Mouse (Mus musculus): ENCODE measurements around the gene Fbxw24. TPM values are rescaled to one million over a fixed set of nuclear protein-coding genes. Genes with fewer than 3 reads are reported as not detected.
"Not testable (repeated sequence)": the region's sequence is repeated elsewhere in the genome, so short reads cannot be mapped to it uniquely, and the experiment has no call there.

The Fbxw24 gene
- polyA plus RNA-seq (2016; fragmentation: Nextera tagmentation; extraction: Ambion mirVana) = not detected in 2 replicates

DNA sequence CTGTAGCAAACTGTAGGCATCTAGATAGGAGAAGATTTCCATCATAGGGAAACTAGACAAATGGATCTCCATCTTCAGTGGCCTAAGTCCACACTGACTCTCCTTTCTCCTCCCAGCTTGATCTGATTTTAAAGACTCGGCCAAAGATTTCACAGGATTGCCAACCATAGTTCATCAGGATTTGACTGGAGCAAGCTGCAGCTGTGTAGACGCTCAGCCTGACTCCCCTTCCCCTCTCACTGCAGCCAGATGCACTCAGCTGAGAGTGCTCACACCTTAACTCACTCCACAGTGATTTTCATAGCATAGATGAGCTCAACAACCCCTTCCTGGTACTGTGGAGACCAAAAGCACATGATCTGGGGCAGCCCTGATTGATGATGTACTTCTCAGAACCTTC lies at the start of gene Fbxw24:
TSS of gene Fbxw24 (minus strand) at position 101 of the 400 bp plus-strand sequence.
- H3K4me3 ChIP-seq; H3K36me3 ChIP-seq; H3K27me3 ChIP-seq (ENCODE audit: low read depth, poor library complexity, severe bottlenecking); H3K4me1 ChIP-seq; DNase-seq (ENCODE audit: low spot score); H3K27ac ChIP-seq (replicated peaks); H3K9me3 ChIP-seq (replicated peaks): not testable (repeated sequence)
- 77% methylated on average over 2 of the region's 2 CpGs for WGBS

DNA sequence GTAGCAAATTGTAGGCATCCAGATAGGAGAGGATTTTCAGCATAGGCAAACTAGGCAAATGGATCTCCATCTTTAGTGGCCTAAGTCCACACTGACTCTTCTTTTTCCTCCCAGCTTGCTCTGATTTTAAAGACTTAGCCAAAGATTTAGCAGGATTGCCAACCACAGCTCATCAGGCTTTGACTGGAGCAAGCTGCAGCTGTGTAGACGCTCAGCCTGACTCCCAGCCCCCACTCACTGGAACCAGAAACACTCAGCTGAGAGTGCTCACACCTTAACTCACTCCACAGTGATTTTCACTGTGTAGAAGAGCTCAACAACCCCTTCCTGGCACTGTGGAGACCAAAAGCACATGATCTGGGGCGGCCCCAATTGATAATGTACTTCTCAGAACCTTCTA lies 38.7 kb upstream of the Fbxw24 start, which contains the start of gene Fbxw25:
TSS of gene Fbxw25 (minus strand) at position 101 of the 400 bp plus-strand sequence.
- not testable (repeated sequence) for H3K27me3 ChIP-seq (ENCODE audit: low read depth, poor library complexity, severe bottlenecking); H3K27ac ChIP-seq (replicated peaks); H3K9me3 ChIP-seq (replicated peaks); DNase-seq (ENCODE audit: low spot score); H3K36me3 ChIP-seq; H3K4me1 ChIP-seq; H3K4me3 ChIP-seq
- WGBS = 76% methylated on average over 2 of the region's 2 CpGs

DNA sequence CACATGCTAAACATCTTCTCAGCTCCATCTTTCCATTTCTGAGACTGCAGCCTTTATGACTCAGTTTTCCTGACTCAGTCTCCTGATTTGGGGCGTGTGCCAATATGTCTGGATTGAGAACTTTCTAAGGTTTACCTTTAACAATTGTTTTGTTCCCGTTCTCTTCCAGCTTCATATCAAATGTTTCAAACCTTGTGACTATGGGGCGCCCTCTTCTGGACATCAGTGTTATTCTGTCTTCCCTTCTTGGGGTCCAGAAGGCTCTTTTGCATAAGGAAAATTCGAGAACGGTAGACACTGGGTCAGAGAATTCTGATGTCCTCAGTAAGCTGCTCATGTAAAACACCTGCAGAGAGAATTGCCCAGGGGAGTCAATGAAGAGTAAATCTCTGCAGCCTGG lies 19.0 kb downstream of the Fbxw24 start:
- 45% methylated on average over 5 of the region's 5 CpGs for whole genome bisulfite sequencing
- H3K4me1 ChIP-seq; H3K4me3 ChIP-seq; H3K9me3 ChIP-seq (replicated peaks); H3K27me3 ChIP-seq (ENCODE audit: low read depth, poor library complexity, severe bottlenecking); H3K27ac ChIP-seq (replicated peaks); DNase-seq (ENCODE audit: low spot score); H3K36me3 ChIP-seq: not testable (repeated sequence)

DNA sequence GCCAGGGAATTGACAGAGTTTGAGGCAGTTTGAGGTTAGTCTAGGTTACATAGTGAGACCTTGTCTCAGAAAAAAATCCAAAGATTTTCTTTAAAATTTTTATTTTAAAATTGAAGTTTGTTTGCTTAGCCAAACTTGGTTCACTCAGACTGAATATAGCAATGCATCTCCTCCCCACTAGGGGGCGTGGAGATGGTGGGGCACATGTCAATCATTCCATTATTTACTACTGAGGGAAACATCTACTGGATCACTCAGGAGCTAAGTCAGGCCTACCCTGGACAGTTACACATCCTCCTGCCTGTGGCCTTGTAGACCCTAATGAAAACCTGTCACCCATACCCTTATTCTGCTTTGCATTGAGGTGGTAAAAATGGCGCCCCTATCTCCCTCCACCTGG lies 23.7 kb downstream of the Fbxw24 start:
- not testable (repeated sequence) for H3K27ac ChIP-seq (replicated peaks); H3K36me3 ChIP-seq; H3K9me3 ChIP-seq (replicated peaks); DNase-seq (ENCODE audit: low spot score); H3K4me1 ChIP-seq; H3K4me3 ChIP-seq; H3K27me3 ChIP-seq (ENCODE audit: low read depth, poor library complexity, severe bottlenecking)
- 62% methylated on average over 2 of the region's 2 CpGs for WGBS

DNA sequence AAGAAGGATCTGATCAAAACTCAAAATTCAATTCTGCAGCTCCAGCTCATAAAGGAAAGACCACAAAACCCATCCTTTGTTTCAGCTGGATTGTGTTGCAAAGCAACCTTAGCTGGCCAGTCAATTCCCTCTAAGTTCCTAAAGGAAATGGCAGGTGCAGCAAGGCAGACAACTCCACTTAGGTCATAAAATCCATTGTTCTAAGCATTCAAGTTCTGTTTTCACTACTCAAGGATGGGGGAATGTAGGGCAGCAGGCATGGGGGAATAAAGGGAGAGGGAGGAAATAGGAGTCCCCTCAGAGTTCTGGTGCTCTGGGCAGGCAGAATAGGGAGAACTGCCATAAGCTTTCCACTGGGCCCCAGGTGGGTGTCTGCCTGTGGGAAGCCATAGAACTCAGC lies 28.6 kb downstream of the Fbxw24 start:
- no peak overlapping the region for H3K27ac ChIP-seq (replicated peaks)
- no peak overlapping the region for H3K4me3 ChIP-seq
- no peak for DNase-seq (ENCODE audit: low spot score)
- no peaks in the 10 kb centered on the region for H3K4me1 ChIP-seq
- no peaks in the 10 kb centered on the region; the same call in 1 of the 2 replicates for H3K9me3 ChIP-seq (replicated peaks)
- H3K27me3 ChIP-seq (ENCODE audit: low read depth, poor library complexity, severe bottlenecking) = no peaks in the 10 kb centered on the region
- no peaks in the 10 kb centered on the region for H3K36me3 ChIP-seq

DNA sequence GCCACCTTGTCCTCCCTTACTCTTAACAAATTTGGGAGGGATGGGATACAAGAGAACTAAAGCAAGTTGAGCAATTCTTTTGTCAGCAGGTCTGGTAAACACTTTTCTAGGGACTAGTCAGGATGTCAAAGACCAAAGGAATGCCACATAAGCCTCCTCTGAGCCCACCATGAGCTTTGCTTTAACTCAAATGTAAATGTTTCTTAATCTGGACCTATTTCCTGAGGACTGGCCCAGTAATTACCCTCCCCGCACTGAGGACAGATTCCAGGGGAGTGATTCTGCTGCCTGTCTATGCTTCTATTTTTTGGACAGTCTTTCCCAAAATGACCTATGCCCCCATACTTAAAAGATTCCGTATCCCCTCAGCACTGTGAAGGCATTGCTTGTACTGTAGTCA lies 31.0 kb downstream of the Fbxw24 start:
- no peak for DNase-seq (ENCODE audit: low spot score)
- 79% methylated on average over 2 of the region's 2 CpGs for WGBS

DNA sequence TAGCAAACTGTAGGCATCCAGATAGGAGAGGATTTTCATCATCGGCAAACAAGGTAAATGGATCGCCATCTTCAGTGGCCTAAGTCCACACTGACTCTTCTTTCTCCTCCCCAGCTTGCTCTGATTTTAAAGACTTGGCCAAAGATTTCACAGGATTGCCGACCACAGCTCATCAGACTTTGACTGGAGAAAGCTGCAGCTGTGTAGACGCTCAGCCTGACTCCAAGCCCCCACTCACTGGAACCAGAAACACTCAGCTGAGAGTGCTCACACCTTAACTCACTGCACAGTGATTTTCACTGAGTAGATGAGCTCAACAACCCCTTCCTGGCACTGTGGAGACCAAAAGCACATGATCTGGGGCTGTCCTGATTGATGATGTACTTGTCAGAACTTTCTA lies 57.7 kb downstream of the Fbxw24 start, which contains the start of gene Fbxw15:
TSS of gene Fbxw15 (minus strand) at position 101 of the 400 bp plus-strand sequence.
- WGBS = 82% methylated on average over 4 of the region's 4 CpGs
- H3K4me1 ChIP-seq; H3K4me3 ChIP-seq; H3K27ac ChIP-seq (replicated peaks); H3K9me3 ChIP-seq (replicated peaks); H3K27me3 ChIP-seq (ENCODE audit: low read depth, poor library complexity, severe bottlenecking); H3K36me3 ChIP-seq; DNase-seq (ENCODE audit: low spot score): not testable (repeated sequence)

More for the DNA sequence above, 31.0 kb downstream of the Fbxw24 start:
- Histone ChIP-seq H3K4me1 (no peaks in the 10 kb centered on the region), H3K27ac (replicated peaks) (no peak overlapping the region), H3K9me3 (replicated peaks) (no peaks in the 10 kb centered on the region; the same call in 1 of the 2 replicates), H3K36me3 (no peaks in the 10 kb centered on the region), H3K27me3 (ENCODE audit: low read depth, poor library complexity, severe bottlenecking) (no peaks in the 10 kb centered on the region), H3K4me3 (no peak overlapping the region)

DNA sequence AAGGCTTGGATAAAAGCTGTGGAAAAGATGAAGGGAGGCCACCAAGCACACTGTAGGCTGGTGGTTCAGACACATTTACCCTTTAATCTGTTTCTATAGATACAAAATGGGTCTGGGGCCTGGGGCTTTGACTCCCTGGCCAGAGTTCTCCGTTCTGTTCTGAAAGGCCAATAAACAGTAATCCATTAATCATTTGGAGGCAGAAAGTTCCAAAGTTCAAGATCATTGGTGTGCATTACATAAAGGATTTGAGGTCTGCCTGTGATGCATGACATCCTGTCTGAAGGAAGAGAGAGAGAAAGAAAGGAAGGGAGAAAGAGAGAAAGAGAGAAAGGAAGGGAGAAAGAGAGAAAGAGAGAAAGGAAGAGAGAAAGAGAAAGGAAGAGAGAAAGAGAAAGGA lies 60.3 kb downstream of the Fbxw24 start:
- no peak for DNase-seq (ENCODE audit: low spot score)
- H3K9me3 ChIP-seq (replicated peaks) = no peaks in the 10 kb centered on the region
- WGBS = 80% methylated on average over 1 of the region's 1 CpGs

DNA sequence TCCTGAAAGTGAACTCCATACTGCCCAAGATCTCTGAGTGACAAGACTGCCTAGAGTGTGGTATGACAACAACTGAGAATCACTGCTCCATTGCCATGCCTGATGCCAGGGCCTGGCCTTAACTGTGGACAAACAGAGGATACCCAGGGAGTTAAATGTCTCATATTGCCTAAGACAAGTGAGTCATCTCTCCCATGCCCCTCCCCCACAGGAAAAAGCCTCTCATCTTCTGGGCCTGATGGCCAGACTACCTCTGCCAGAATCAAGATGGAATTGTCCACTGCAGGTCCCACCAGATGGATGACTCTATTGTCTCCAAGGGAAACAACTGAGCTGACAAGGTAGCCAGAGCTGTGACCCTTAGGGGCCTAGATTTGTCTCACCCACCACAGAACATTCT lies 63.8 kb downstream of the Fbxw24 start:
- H3K27me3 ChIP-seq (ENCODE audit: low read depth, poor library complexity, severe bottlenecking); DNase-seq (ENCODE audit: low spot score); H3K9me3 ChIP-seq (replicated peaks); H3K27ac ChIP-seq (replicated peaks); H3K4me1 ChIP-seq; H3K4me3 ChIP-seq; H3K36me3 ChIP-seq: not testable (repeated sequence)

More for the DNA sequence above, 60.3 kb downstream of the Fbxw24 start:
- Histone ChIP-seq H3K36me3 (no peaks in the 10 kb centered on the region), H3K27me3 (ENCODE audit: low read depth, poor library complexity, severe bottlenecking) (no peaks in the 10 kb centered on the region), H3K4me1 (no peaks in the 10 kb centered on the region), H3K4me3 (no peak overlapping the region), H3K27ac (replicated peaks) (no peak overlapping the region)

DNA sequence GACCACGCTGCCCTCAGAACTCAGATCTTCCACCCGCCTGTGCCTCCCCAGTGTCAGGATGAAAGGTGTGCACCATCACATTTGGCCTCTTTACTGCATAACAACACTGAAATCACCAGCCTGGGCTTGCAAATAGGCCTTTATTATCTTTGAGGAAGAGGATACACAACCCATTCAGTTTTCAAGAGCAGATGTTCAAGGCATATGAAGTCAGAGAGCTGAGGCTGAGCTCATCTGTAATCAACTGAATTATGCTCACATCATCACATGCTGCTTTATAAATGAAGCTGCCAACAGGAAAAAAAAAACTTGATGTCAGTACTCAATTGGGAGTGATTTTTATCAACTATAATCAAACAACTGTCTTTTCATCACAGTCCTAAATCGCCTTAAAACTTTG lies 73.4 kb downstream of the Fbxw24 start:
- Histone ChIP-seq H3K27me3 (ENCODE audit: low read depth, poor library complexity, severe bottlenecking) (no peaks in the 10 kb centered on the region), H3K4me3 (no peak overlapping the region), H3K36me3 (no peaks in the 10 kb centered on the region), H3K27ac (replicated peaks) (no peak overlapping the region), H3K9me3 (replicated peaks) (no peaks in the 10 kb centered on the region; the same call in 1 of the 2 replicates), H3K4me1 (no peaks in the 10 kb centered on the region)
- 78% methylated on average over 3 of the region's 3 CpGs for WGBS
- no peak for DNase-seq (ENCODE audit: low spot score)

Other genes with a start within 250 kb of the Fbxw24 start
- not detected in 2 replicates for gene Fbxw22, start 221.8 kb downstream of the Fbxw24 start, polyA plus RNA-seq (2016; fragmentation: Nextera tagmentation; extraction: Ambion mirVana)
- not detected in 2 replicates for gene Fbxw16, start 176.9 kb downstream of the Fbxw24 start, polyA plus RNA-seq (2016; fragmentation: Nextera tagmentation; extraction: Ambion mirVana)
- gene Fbxw19, start 130.2 kb downstream of the Fbxw24 start, polyA plus RNA-seq (2016; fragmentation: Nextera tagmentation; extraction: Ambion mirVana) = not detected in 2 replicates
- gene Fbxw15, start 57.8 kb downstream of the Fbxw24 start, polyA plus RNA-seq (2016; fragmentation: Nextera tagmentation; extraction: Ambion mirVana) = not detected in 2 replicates
- not detected in 2 replicates for gene Fbxw25, start 38.6 kb upstream of the Fbxw24 start, polyA plus RNA-seq (2016; fragmentation: Nextera tagmentation; extraction: Ambion mirVana)
- gene Fbxw18, start 76.6 kb upstream of the Fbxw24 start, polyA plus RNA-seq (2016; fragmentation: Nextera tagmentation; extraction: Ambion mirVana) = 0.22 TPM in 1 of 2 replicates, not detected in the other
- gene Fbxw26, start 120.0 kb upstream of the Fbxw24 start, polyA plus RNA-seq (2016; fragmentation: Nextera tagmentation; extraction: Ambion mirVana) = not detected in 2 replicates
- gene Fbxw27, start 164.6 kb upstream of the Fbxw24 start, polyA plus RNA-seq (2016; fragmentation: Nextera tagmentation; extraction: Ambion mirVana) = not detected in 2 replicates
- not detected in 2 replicates for gene Spink8, start 186.2 kb upstream of the Fbxw24 start, polyA plus RNA-seq (2016; fragmentation: Nextera tagmentation; extraction: Ambion mirVana)
- gene Nme6, start 206.7 kb upstream of the Fbxw24 start, polyA plus RNA-seq (2016; fragmentation: Nextera tagmentation; extraction: Ambion mirVana) = 109 and 126 TPM in 2 replicates
- gene Camp, start 223.6 kb upstream of the Fbxw24 start, polyA plus RNA-seq (2016; fragmentation: Nextera tagmentation; extraction: Ambion mirVana) = 0.16 TPM in 1 of 2 replicates, not detected in the other
- 38.7 and 39.5 TPM in 2 replicates for gene Cdc25a, start 249.5 kb upstream of the Fbxw24 start, polyA plus RNA-seq (2016; fragmentation: Nextera tagmentation; extraction: Ambion mirVana)

Measured in midbrain, embryonic 10.5 days (tissue).